Mouse (Mus musculus): ENCODE data around the gene Gm2075. TPM values are rescaled to one million over a fixed set of nuclear protein-coding genes. Genes with fewer than 3 reads are reported as not detected.

Gene Gm2075
- not detected in 2 replicates for polyA plus RNA-seq (2012; rRNA removed)

GRCm38 (mm10) chr12:88011548-88011947 is at the start of gene Gm2075:
Gene Gm2075 (plus strand): TSS chr12:88011848.

GRCm38 (mm10) chr12:88018671-88019070 is 7.0 kb downstream of the Gm2075 start, which contains the start of gene Gm6803:
Gene Gm6803 (minus strand): TSS chr12:88018771.

DNA sequence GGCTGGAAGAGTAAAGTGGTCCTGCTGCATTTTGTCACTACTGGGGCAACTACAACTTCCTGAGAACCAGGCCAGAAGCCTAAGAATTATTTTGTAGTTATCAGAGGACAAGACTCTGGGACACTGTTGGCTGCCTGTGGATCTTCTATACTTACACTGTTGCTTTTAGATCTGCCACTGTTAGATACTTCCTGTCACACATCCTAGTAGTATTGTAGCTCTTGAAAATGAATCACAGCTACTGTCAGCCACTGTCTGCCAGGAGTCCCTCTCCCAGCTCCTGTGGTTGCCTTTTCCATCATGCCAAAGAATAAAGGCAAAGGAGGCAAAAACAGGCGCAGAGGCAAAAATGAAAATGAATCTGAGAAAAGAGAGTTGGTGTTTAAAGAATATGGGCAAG is 15.1 kb downstream of the Gm2075 start, which contains the start of gene Gm2056:
Gene Gm2056 (plus strand): TSS at position 301 of the 400 bp plus-strand sequence.

Other genes starting within 250 kb of the Gm2075 start
- gene Gm21319, start 236.1 kb upstream of the Gm2075 start, polyA plus RNA-seq (2012; rRNA removed) = not detected in 2 replicates
- gene Gm21936, start 216.3 kb upstream of the Gm2075 start, polyA plus RNA-seq (2012; rRNA removed) = not detected in 2 replicates
- 0.01 and 0.20 TPM in 2 replicates for gene BB287469, start 195.3 kb upstream of the Gm2075 start, polyA plus RNA-seq (2012; rRNA removed)
- not detected in 2 replicates for gene Gm2001, start 169.5 kb upstream of the Gm2075 start, polyA plus RNA-seq (2012; rRNA removed)
- gene Gm2016, start 137.8 kb upstream of the Gm2075 start, polyA plus RNA-seq (2012; rRNA removed) = not detected in 2 replicates
- gene Gm2022, start 116.5 kb upstream of the Gm2075 start, polyA plus RNA-seq (2012; rRNA removed) = not detected in 2 replicates
- not detected in 2 replicates for gene Gm2035, start 92.0 kb upstream of the Gm2075 start, polyA plus RNA-seq (2012; rRNA removed)
- gene Gm2042, start 57.8 kb upstream of the Gm2075 start, polyA plus RNA-seq (2012; rRNA removed) = not detected in 2 replicates
- gene Gm6803, start 6.9 kb downstream of the Gm2075 start, polyA plus RNA-seq (2012; rRNA removed) = not detected in 2 replicates
- not detected in 2 replicates for gene Gm2056, start 15.2 kb downstream of the Gm2075 start, polyA plus RNA-seq (2012; rRNA removed)
- gene Gm16368, start 71.8 kb downstream of the Gm2075 start, polyA plus RNA-seq (2012; rRNA removed) = not detected in 2 replicates
- gene Gm10436, start 170.3 kb downstream of the Gm2075 start, polyA plus RNA-seq (2012; rRNA removed) = not detected in 2 replicates
- not detected in 2 replicates for gene Gm8332, start 238.3 kb downstream of the Gm2075 start, polyA plus RNA-seq (2012; rRNA removed)